7 mouse cellular contexts compared by ENCODE assay signal in genomic region chr8:13105908-13106551, GRCm38 (mm10). TPM values are rescaled to one million over a fixed set of nuclear protein-coding genes. Genes with fewer than 3 reads are reported as not detected.
A peak's percentile ranks its signal among the peaks of the same experiment; 100 is the strongest.
DNase-seq lines count a peak whose midpoint lies in the region; ATAC-seq and TF ChIP-seq lines count a peak whose summit lies in the region.

No protein-coding gene starts in this region.

- no peaks in the 10 kb centered on the region for H3K36me3 ChIP-seq in kidney, postnatal 0 days (ENCODE audit: insufficient read depth, low read length)
- no peaks in the 10 kb centered on the region for H3K36me3 ChIP-seq in macrophage (ENCODE audit: inconsistent target)
- no peaks in the 10 kb centered on the region for H3K36me3 ChIP-seq in stomach, embryonic 15.5 days

- peak overlapping the region; percentile 86 for H3K4me3 ChIP-seq in brown adipose tissue, adult 24 weeks (ENCODE audit: insufficient read depth, low read depth, low read length)
- peak overlapping the region; percentile 87 for H3K4me3 ChIP-seq in kidney, postnatal 0 days (replicated peaks; ENCODE audit: low read depth, low read length)
- peak overlapping the region; percentile 32 for H3K4me3 ChIP-seq in macrophage (ENCODE audit: inconsistent target)
- peak overlapping the region; percentile 83 for H3K4me3 ChIP-seq in stomach, embryonic 15.5 days (replicated peaks)

- H3K9me3 ChIP-seq in kidney, postnatal 0 days (replicated peaks; ENCODE audit: low read length), result no peaks in the 10 kb centered on the region
- H3K9me3 ChIP-seq in stomach, embryonic 15.5 days, result no peaks in the 10 kb centered on the region

- H3K4me2 ChIP-seq in kidney, postnatal 0 days (ENCODE audit: low read length), result peak overlapping the region; percentile 78
- H3K4me2 ChIP-seq in stomach, embryonic 15.5 days, result peak overlapping the region; percentile 84

- DNase-seq in spleen, adult 12 weeks (ENCODE audit: low spot score), result peak; percentile 60
- no peak for DNase-seq in spleen, adult 18-20 months
- DNase-seq in gastrocnemius, adult 18-20 months (ENCODE audit: low spot score), result peak; percentile 24
- peak; percentile 54 for DNase-seq in kidney, postnatal 0 days (ENCODE audit: low spot score)

- TF ChIP-seq CTCF in kidney, postnatal 0 days (IDR thresholded peaks at IDR 0.05; ENCODE audit: low read depth), result no peak

- no peaks in the 10 kb centered on the region for H3K27me3 ChIP-seq in kidney, postnatal 0 days (ENCODE audit: insufficient read depth, low read length)
- H3K27me3 ChIP-seq in stomach, embryonic 15.5 days (replicated peaks), result no peaks in the 10 kb centered on the region

- peak; percentile 57 for ATAC-seq in kidney, postnatal 0 days (replicated peaks; ENCODE audit: low FRiP score, low read depth)
- peak; percentile 29 for ATAC-seq in stomach, embryonic 15.5 days (ENCODE audit: insufficient read depth, low FRiP score, low read depth)

- peaks cover 86% of the 10 kb centered on the region for H3K79me2 ChIP-seq in macrophage (ENCODE audit: inconsistent target)

- no peaks in the 10 kb centered on the region for H3K4me1 ChIP-seq in brown adipose tissue, adult 24 weeks (ENCODE audit: control insufficient read depth, insufficient read depth, insufficient read length, low read length)
- H3K4me1 ChIP-seq in kidney, postnatal 0 days (replicated peaks; ENCODE audit: insufficient read depth, low read length), result peaks cover 7% of the 10 kb centered on the region; the same call in 1 of the 2 replicates
- peaks cover 11% of the 10 kb centered on the region; the same call in 1 of the 2 replicates for H3K4me1 ChIP-seq in stomach, embryonic 15.5 days

- peak overlapping the region; percentile 69 for H3K27ac ChIP-seq in brown adipose tissue, adult 24 weeks (replicated peaks; ENCODE audit: low read depth, low read length)
- peak overlapping the region; percentile 89 for H3K27ac ChIP-seq in kidney, postnatal 0 days
- H3K27ac ChIP-seq in macrophage, result no peak overlapping the region
- peak overlapping the region; percentile 85 for H3K27ac ChIP-seq in stomach, embryonic 15.5 days

- 0% methylated on average over 44 of the region's 63 CpGs for WGBS in kidney, postnatal 0 days
- under 1% methylated on average over 61 of the region's 63 CpGs for WGBS in macrophage (ENCODE audit: missing documents)
- WGBS in stomach, embryonic 15.5 days, result under 1% methylated on average over 47 of the region's 63 CpGs

- H3K9ac ChIP-seq in kidney, postnatal 0 days (ENCODE audit: low read depth, low read length), result peak overlapping the region; percentile 94
- peak overlapping the region; percentile 94 for H3K9ac ChIP-seq in stomach, embryonic 15.5 days

RNA-seq across cellular contexts. Expression of gene Cul4a, which starts 0.6 kb away (rescaled TPM):
- polyA plus RNA-seq in brown adipose tissue, adult 24 weeks (2012; ENCODE audit: insufficient read depth, insufficient read length, missing spikeins), result 48.5 and 48.8 TPM in 2 replicates
- 10 to 100 TPM; 67.0 to 69.3 TPM for total RNA-seq in gastrocnemius, adult 18-20 months (2021)
- 80.4 and 85.0 TPM in 2 replicates for polyA plus RNA-seq in kidney, postnatal 0 days (2015; fragmentation: Nextera tagmentation; extraction: Ambion mirVana)
- total RNA-seq in macrophage (2018; cell fraction: chromatin; rRNA removed), result 100 to 1,000 TPM in 19 of 26 experiments, 10 to 100 TPM in 7; 77.6 to 159 (median 112) TPM
- 10 to 100 TPM; 30.4 to 54.8 (median 41.2) TPM for total RNA-seq in macrophage (2018; cell fraction: cytosol; rRNA removed)
- 100 to 1,000 TPM in 8 of 26 experiments, 10 to 100 TPM in 18; 55.1 to 132 (median 86.8) TPM for total RNA-seq in macrophage (2018; cell fraction: nucleus; rRNA removed)
- 36.8 to 51.4 TPM (median 43.9 TPM) in 3 replicates for polyA plus RNA-seq in macrophage (2018)
- polyA plus RNA-seq in stomach, embryonic 15.5 days (2015; fragmentation: Nextera tagmentation; extraction: Ambion mirVana), result 91.8 and 94.5 TPM in 2 replicates

RNA-seq across cellular contexts. Expression of gene Pcid2, which starts 0.8 kb away (rescaled TPM):
- polyA plus RNA-seq in brown adipose tissue, adult 24 weeks (2012; ENCODE audit: insufficient read depth, insufficient read length, missing spikeins), result 10.8 and 12.3 TPM in 2 replicates
- total RNA-seq in gastrocnemius, adult 18-20 months (2021), result 1 to 10 TPM; 6.9 to 7.3 TPM
- 26.4 and 27.9 TPM in 2 replicates for polyA plus RNA-seq in kidney, postnatal 0 days (2015; fragmentation: Nextera tagmentation; extraction: Ambion mirVana)
- total RNA-seq in macrophage (2018; cell fraction: chromatin; rRNA removed), result 10 to 100 TPM in 22 of 26 experiments, 1 to 10 TPM in 4; 7.5 to 42.8 (median 15.3) TPM
- 10 to 100 TPM; 12.0 to 16.1 (median 13.8) TPM for total RNA-seq in macrophage (2018; cell fraction: cytosol; rRNA removed)
- 10 to 100 TPM in 21 of 26 experiments, 1 to 10 TPM in 5; 8.4 to 25.9 (median 14.2) TPM for total RNA-seq in macrophage (2018; cell fraction: nucleus; rRNA removed)
- 10.7 to 16.7 TPM (median 13.2 TPM) in 3 replicates for polyA plus RNA-seq in macrophage (2018)
- 33.7 and 34.5 TPM in 2 replicates for polyA plus RNA-seq in stomach, embryonic 15.5 days (2015; fragmentation: Nextera tagmentation; extraction: Ambion mirVana)

RNA-seq across cellular contexts. Expression of gene Proz, which starts 45.3 kb away (rescaled TPM):
- not detected in 2 replicates for polyA plus RNA-seq in brown adipose tissue, adult 24 weeks (2012; ENCODE audit: insufficient read depth, insufficient read length, missing spikeins)
- not detected for total RNA-seq in gastrocnemius, adult 18-20 months (2021)
- polyA plus RNA-seq in kidney, postnatal 0 days (2015; fragmentation: Nextera tagmentation; extraction: Ambion mirVana), result 1.4 and 1.7 TPM in 2 replicates
- total RNA-seq in macrophage (2018; cell fraction: chromatin; rRNA removed), result 1 to 10 TPM in 1 of 26 experiments, under 1 TPM in 9, not detected in 16; 0.23 to 1.1 (median 0.31) TPM
- under 1 TPM in 1 of 26 experiments, not detected in 25; 0.06 TPM for total RNA-seq in macrophage (2018; cell fraction: cytosol; rRNA removed)
- total RNA-seq in macrophage (2018; cell fraction: nucleus; rRNA removed), result 1 to 10 TPM in 2 of 26 experiments, under 1 TPM in 14, not detected in 10; 0.17 to 1.1 (median 0.59) TPM
- not detected in 3 replicates for polyA plus RNA-seq in macrophage (2018)
- polyA plus RNA-seq in stomach, embryonic 15.5 days (2015; fragmentation: Nextera tagmentation; extraction: Ambion mirVana), result 2.9 and 3.4 TPM in 2 replicates

RNA-seq across cellular contexts. Expression of gene Lamp1, which starts 52.9 kb away (rescaled TPM):
- polyA plus RNA-seq in brown adipose tissue, adult 24 weeks (2012; ENCODE audit: insufficient read depth, insufficient read length, missing spikeins), result 398 and 413 TPM in 2 replicates
- total RNA-seq in gastrocnemius, adult 18-20 months (2021), result 100 to 1,000 TPM; 401 to 443 TPM
- 447 and 473 TPM in 2 replicates for polyA plus RNA-seq in kidney, postnatal 0 days (2015; fragmentation: Nextera tagmentation; extraction: Ambion mirVana)
- 100 to 1,000 TPM; 161 to 346 (median 228) TPM for total RNA-seq in macrophage (2018; cell fraction: chromatin; rRNA removed)
- 1,000 to 10,000 TPM; 1,755 to 3,109 (median 2,314) TPM for total RNA-seq in macrophage (2018; cell fraction: cytosol; rRNA removed)
- total RNA-seq in macrophage (2018; cell fraction: nucleus; rRNA removed), result 1,000 to 10,000 TPM in 24 of 26 experiments, 100 to 1,000 TPM in 2; 387 to 1,951 (median 1,468) TPM
- 2,068 to 3,979 TPM (median 3,748 TPM) in 3 replicates for polyA plus RNA-seq in macrophage (2018)
- polyA plus RNA-seq in stomach, embryonic 15.5 days (2015; fragmentation: Nextera tagmentation; extraction: Ambion mirVana), result 295 and 327 TPM in 2 replicates

Comparison
In these comparisons a context has a peak if more than half of its experiments do, and no peak if none do; other contexts are left out.
1. DNase-seq: peak in spleen, adult 12 weeks (single experiment), gastrocnemius, adult 18-20 months (single experiment) and kidney, postnatal 0 days (single experiment); none in spleen, adult 18-20 months (0 of 2).
2. H3K4me3 ChIP-seq: peak in every context shown above with its lines; median percentile 87 in kidney, postnatal 0 days; 86 in brown adipose tissue, adult 24 weeks; 83 in stomach, embryonic 15.5 days; 32 in macrophage.